Mouse (Mus musculus) cerebellum, postnatal 36 days (tissue): ENCODE measurements around the gene Capn15.

ENCODE experiments used
- DNase-seq, 2 experiments: peaks; one replicate each; pipeline ENCODE4 v3.0.0; 2021 to 2022; ENCODE audit warnings: mixed read lengths in 2 of 2

The Capn15 gene

GRCm38 (mm10) chr17:25953161-25953560 is 32.4 kb downstream of the Capn15 start:
- peak; percentile 61 to 71 for DNase-seq

- DNase-seq: peak; percentile 50 to 62
Measured at GRCm38 (mm10) chr17:25951803-25952623, 33.6 kb downstream of the Capn15 start, which contains the start of gene A930017K11Rik. Gene A930017K11Rik (minus strand): TSS chr17:25952565.

- DNase-seq: peak; percentile 45 to 47
Measured at GRCm38 (mm10) chr17:25951225-25951802, 34.3 kb downstream of the Capn15 start.

- DNase-seq: no peak
Measured at GRCm38 (mm10) chr17:25950706-25951105, 34.9 kb downstream of the Capn15 start.

GRCm38 (mm10) chr17:25949981-25950380 is 35.6 kb downstream of the Capn15 start:
- no peak for DNase-seq

- DNase-seq: no peak
Measured at GRCm38 (mm10) chr17:25948051-25948450, 37.5 kb downstream of the Capn15 start.

- DNase-seq: no peak
Measured at GRCm38 (mm10) chr17:25947576-25947975, 38.0 kb downstream of the Capn15 start.

- DNase-seq: no peak
Measured at GRCm38 (mm10) chr17:25946891-25947290, 38.7 kb downstream of the Capn15 start.

GRCm38 (mm10) chr17:25946349-25946748 is 39.2 kb downstream of the Capn15 start:
- no peak for DNase-seq

GRCm38 (mm10) chr17:25945517-25946155 is 40.0 kb downstream of the Capn15 start:
- DNase-seq: no peak

- no peak for DNase-seq
Measured at GRCm38 (mm10) chr17:25944366-25945163, 41.0 kb downstream of the Capn15 start, which contains the start of the genes Pigq and Nhlrc4. Gene Pigq (minus strand): TSS chr17:25944936. Gene Nhlrc4 (minus strand): TSS chr17:25944961.

GRCm38 (mm10) chr17:25943769-25944168 is 41.8 kb downstream of the Capn15 start:
- DNase-seq: no peak

GRCm38 (mm10) chr17:25943221-25943620 is 42.4 kb downstream of the Capn15 start:
- DNase-seq: no peak

- no peak for DNase-seq
Measured at GRCm38 (mm10) chr17:25942597-25943151, 42.9 kb downstream of the Capn15 start.

- peak; percentile 87 to 89 for DNase-seq
Measured at GRCm38 (mm10) chr17:25941511-25942241, 43.9 kb downstream of the Capn15 start.

GRCm38 (mm10) chr17:25934526-25934925 is 51.1 kb downstream of the Capn15 start:
- no peak for DNase-seq

GRCm38 (mm10) chr17:25925348-25925747 is 60.2 kb downstream of the Capn15 start:
- DNase-seq: peak in 1 of 2 experiments; percentile 35

- no peak for DNase-seq
Measured at GRCm38 (mm10) chr17:25922120-25922519, 63.5 kb downstream of the Capn15 start.

GRCm38 (mm10) chr17:25919786-25920642 is 65.6 kb downstream of the Capn15 start:
- DNase-seq: peak; percentile 100

GRCm38 (mm10) chr17:25919144-25919785 is 66.3 kb downstream of the Capn15 start, which contains the start of gene Rab40c:
Gene Rab40c (minus strand): TSS chr17:25919727.
- peak in 1 of 2 experiments; percentile 49 for DNase-seq
